Mouse (Mus musculus) midbrain, embryonic 13.5 days (tissue): ENCODE measurements around the gene Skp2. TPM values are rescaled to one million over a fixed set of nuclear protein-coding genes. Genes with fewer than 3 reads are reported as not detected.

Experiments
- ATAC-seq: fragments of 200-750 bp; cut with Nextera tagmentation; 2 replicates; pipeline ENCODE4 v1.8.0; 2017; ENCODE audit warnings: mild to moderate bottlenecking, moderate TSS enrichment, moderate library complexity
- H3K27ac ChIP-seq: fragments of 300-500 bp; sonication (generic); 2 replicates; pipeline ENCODE4 v1.5.1; 2015; ENCODE audit warnings: inconsistent platforms, mild to moderate bottlenecking, moderate library complexity
- H3K27me3 ChIP-seq: fragments of 300-500 bp; sonication (generic); 2 replicates; pipeline ENCODE4 v1.6.1; 2015; ENCODE audit warnings: mild to moderate bottlenecking, inconsistent platforms
- H3K36me3 ChIP-seq: fragments of 300-500 bp; sonication (generic); 2 replicates; pipeline ENCODE4 v1.6.1; 2015; ENCODE audit warnings: mild to moderate bottlenecking, inconsistent platforms
- H3K4me1 ChIP-seq: fragments of 300-500 bp; sonication (generic); replicated peaks from 2 replicates; pipeline ENCODE4 v1.6.1; 2015; ENCODE audit warnings: inconsistent platforms
- H3K4me2 ChIP-seq: fragments of 300-500 bp; sonication (generic); replicated peaks from 2 replicates; pipeline ENCODE4 v1.6.1; 2015; ENCODE audit warnings: moderate library complexity, mild to moderate bottlenecking, inconsistent platforms
- H3K4me3 ChIP-seq: fragments of 300-500 bp; sonication (generic); replicated peaks from 2 replicates; pipeline ENCODE4 v1.5.1; 2015; ENCODE audit warnings: mild to moderate bottlenecking, inconsistent platforms
- H3K9ac ChIP-seq: fragments of 300-500 bp; sonication (generic); replicated peaks from 2 replicates; pipeline ENCODE4 v1.6.1; 2015; ENCODE audit warnings: mild to moderate bottlenecking, inconsistent platforms
- H3K9me3 ChIP-seq: fragments of 300-500 bp; sonication (generic); 2 replicates; pipeline ENCODE4 v1.6.1; 2016; ENCODE audit warnings: mild to moderate bottlenecking, inconsistent platforms
- WGBS: fragments of 180-500 bp; shearing (Covaris S2); methylation state at CpG from one replicate; pipeline ENCODE4 v1.1.7; 2015; 5-methylcytosine and 5-hydroxymethylcytosine counted together
- polyA plus RNA-seq: library from polyadenylated mRNA; unstranded; fragments of >200 nt; fragmentation: Nextera tagmentation; extraction: Ambion mirVana; gene quantifications from 2 replicates; pipeline ENCODE4 v1.2.1, GENCODE M21; 2015

The Skp2 gene
- polyA plus RNA-seq, 1 experiment from 2014 or later, result 37.3 TPM

- peak overlapping the region; percentile 61 for H3K4me2 ChIP-seq
- peak overlapping the region; percentile 90 for H3K4me3 ChIP-seq
- WGBS, result 42% methylated on average over 5 of the region's 5 CpGs
- no peak for ATAC-seq
- H3K4me1 ChIP-seq, result peaks cover 44% of the 10 kb centered on the region
- no peaks in the 10 kb centered on the region for H3K9me3 ChIP-seq
- no peaks in the 10 kb centered on the region for H3K27me3 ChIP-seq
- no peak overlapping the region for H3K27ac ChIP-seq
- 0 out of 2 replicates have a peak overlapping the region, but pooled peaks have one; percentile 91 for H3K9ac ChIP-seq
- no peaks in the 10 kb centered on the region for H3K36me3 ChIP-seq
Observed at GRCm38 (mm10) chr15:9072630-9073029, 82.6 kb downstream of the Skp2 start.

GRCm38 (mm10) chr15:9071556-9072544 is 83.4 kb downstream of the Skp2 start:
- Histone ChIP-seq H3K9me3 (no peaks in the 10 kb centered on the region), H3K27ac (peak overlapping the region; percentile 91), H3K4me3 (peak overlapping the region; percentile 90), H3K4me2 (peak overlapping the region; percentile 61), H3K27me3 (no peaks in the 10 kb centered on the region), H3K4me1 (peaks cover 44% of the 10 kb centered on the region), H3K36me3 (no peaks in the 10 kb centered on the region), H3K9ac (peak overlapping the region; percentile 91)
- under 1% methylated on average over 61 of the region's 66 CpGs for WGBS
- peak; percentile 48 for ATAC-seq

GRCm38 (mm10) chr15:9070912-9071555 is 84.2 kb downstream of the Skp2 start, which contains the start of gene Nadk2:
TSS of gene Nadk2 (plus strand) at chr15:9071260.
- Histone ChIP-seq H3K4me2 (peak within 1 kb of the TSS; percentile 61), H3K4me1 (peaks cover 44% of the 10 kb centered on the region), H3K36me3 (no peaks in the 10 kb centered on the region), H3K9me3 (no peaks in the 10 kb centered on the region), H3K4me3 (peak within 1 kb of the TSS; percentile 90), H3K27ac (peak within 1 kb of the TSS; percentile 91), H3K27me3 (no peaks in the 10 kb centered on the region), H3K9ac (peak within 1 kb of the TSS; percentile 91)
- ATAC-seq, result peak; percentile 99
- whole genome bisulfite sequencing, result under 1% methylated on average over 47 of the region's 54 CpGs

GRCm38 (mm10) chr15:9070353-9070752 is 84.9 kb downstream of the Skp2 start:
- ATAC-seq, result peak; percentile 28
- Histone ChIP-seq H3K9ac (peak overlapping the region; percentile 91), H3K36me3 (no peaks in the 10 kb centered on the region), H3K4me1 (peaks cover 40% of the 10 kb centered on the region), H3K4me3 (peak overlapping the region; percentile 90), H3K27ac (peak overlapping the region; percentile 71), H3K9me3 (no peaks in the 10 kb centered on the region), H3K4me2 (peak overlapping the region; percentile 61), H3K27me3 (no peaks in the 10 kb centered on the region)
- WGBS, result 1% methylated on average over 3 of the region's 3 CpGs

GRCm38 (mm10) chr15:9068881-9069280 is 86.3 kb downstream of the Skp2 start:
- no peak for ATAC-seq
- no peaks in the 10 kb centered on the region for H3K27me3 ChIP-seq
- H3K27ac ChIP-seq, result no peak overlapping the region
- 86% methylated on average over 4 of the region's 4 CpGs for WGBS
- H3K9ac ChIP-seq, result no peak overlapping the region
- no peak overlapping the region for H3K4me2 ChIP-seq
- peaks cover 28% of the 10 kb centered on the region for H3K4me1 ChIP-seq
- H3K36me3 ChIP-seq, result no peaks in the 10 kb centered on the region
- no peaks in the 10 kb centered on the region for H3K9me3 ChIP-seq
- no peak overlapping the region for H3K4me3 ChIP-seq

Other genes starting within 250 kb of the Skp2 start
- gene Ranbp3l, start 187.5 kb downstream of the Skp2 start, polyA plus RNA-seq, result 12.7 and 13.7 TPM in 2 replicates
- gene Nadk2, start 84.2 kb downstream of the Skp2 start, polyA plus RNA-seq, result 27.2 and 27.4 TPM in 2 replicates
- 3.7 and 3.9 TPM in 2 replicates for gene Lmbrd2, start 14.9 kb downstream of the Skp2 start, polyA plus RNA-seq
- not detected in 2 replicates for gene Ugt3a1, start 121.5 kb upstream of the Skp2 start, polyA plus RNA-seq
- gene Ugt3a2, start 180.1 kb upstream of the Skp2 start, polyA plus RNA-seq, result not detected in 2 replicates